Mouse (Mus musculus) kidney, adult 2 months (tissue): ENCODE data around the gene Ckap2l. TPM values are rescaled to one million over a fixed set of nuclear protein-coding genes. Genes with fewer than 3 reads are reported as not detected.

Experiments
- DNase-seq: peaks from one replicate; pipeline ENCODE4 v3.0.0; 2021
- H3K27ac ChIP-seq: fragments of 200-500 bp; 2 replicates; pipeline ENCODE4 v1.5.1; 2012; ENCODE audit warnings: low read depth, low read length, control low read depth, inconsistent platforms; ENCODE audit not compliant: insufficient read depth
- H3K27me3 ChIP-seq: fragments of 200-500 bp; replicated peaks from 2 replicates; pipeline ENCODE4 v1.6.1; 2012; ENCODE audit warnings: mild to moderate bottlenecking, moderate library complexity, low read length, inconsistent platforms; ENCODE audit not compliant: control insufficient read depth, insufficient read depth
- H3K36me3 ChIP-seq: fragments of 200-500 bp; 2 replicates; pipeline ENCODE4 v1.6.1; 2012; ENCODE audit warnings: mild to moderate bottlenecking, moderate library complexity, low read length, inconsistent platforms; ENCODE audit not compliant: control insufficient read depth, insufficient read depth
- H3K4me1 ChIP-seq: fragments of 200-500 bp; 2 replicates; pipeline ENCODE4 v1.6.1; 2011; ENCODE audit warnings: low read length; ENCODE audit not compliant: control insufficient read depth, insufficient read depth
- H3K4me3 ChIP-seq: fragments of 200-500 bp; 2 replicates; pipeline ENCODE4 v1.5.1; 2011; ENCODE audit warnings: mild to moderate bottlenecking, low read depth, low read length, control low read depth; ENCODE audit not compliant: insufficient read depth
- CTCF ChIP-seq: fragments of 200-500 bp; conservative IDR thresholded peaks from 2 replicates; pipeline ENCODE4 v1.5.1; 2011; ENCODE audit warnings: low read depth, mild to moderate bottlenecking, control low read depth, low read length, moderate library complexity, mixed read lengths; ENCODE audit not compliant: insufficient read depth, insufficient read length
- POLR2A ChIP-seq: fragments of 200-500 bp; IDR thresholded peaks from one replicate; pipeline ENCODE4 v1.6.1; 2011; ENCODE audit warnings: low read depth, low read length, control low read depth
- WGBS: fragments of 180-500 bp; shearing (Covaris S2); methylation state at CpG from one replicate; pipeline ENCODE4 v1.1.7; 2018; 5-methylcytosine and 5-hydroxymethylcytosine counted together
- polyA plus RNA-seq: library from polyadenylated mRNA; depleted of rRNA; stranded (reverse); fragments of >200 nt; gene quantifications from 2 replicates; pipeline ENCODE4 v1.2.3, GENCODE M21; 2012

Gene Ckap2l
- polyA plus RNA-seq, 1 experiment: 0.13 TPM

- WGBS: 66% methylated on average over 2 of the region's 2 CpGs
- TF ChIP-seq CTCF (no peak), POLR2A (no peak)
- no peaks in the 10 kb centered on the region for H3K27me3 ChIP-seq
These were observed 43.4 kb downstream of the Ckap2l start for GRCm38 (mm10) chr2:129253631-129253970.

GRCm38 (mm10) chr2:129252836-129253630, 44.0 kb downstream of the Ckap2l start:
- DNase-seq: no peak
- 0 out of 2 replicates have a peak, but pooled peaks cover 5% of the 10 kb centered on the region for H3K4me1 ChIP-seq
- no peaks in the 10 kb centered on the region for H3K36me3 ChIP-seq
- TF ChIP-seq POLR2A: no peak
- TF ChIP-seq CTCF: no peak
- H3K4me3 ChIP-seq: no peak overlapping the region
- WGBS: 83% methylated on average over 19 of the region's 19 CpGs
- no peaks in the 10 kb centered on the region for H3K27me3 ChIP-seq
- H3K27ac ChIP-seq: peak overlapping the region; percentile 83

More at GRCm38 (mm10) chr2:129253631-129253970, 43.4 kb downstream of the Ckap2l start:
- Histone ChIP-seq H3K27ac (peak overlapping the region; percentile 83), H3K4me3 (no peak overlapping the region), H3K36me3 (no peaks in the 10 kb centered on the region), H3K4me1 (0 out of 2 replicates have a peak, but pooled peaks cover 5% of the 10 kb centered on the region)
- DNase-seq: peak; percentile 70

GRCm38 (mm10) chr2:129249321-129249720, 47.7 kb downstream of the Ckap2l start:
- 31% methylated on average over 1 of the region's 1 CpGs for WGBS
- no peak overlapping the region for H3K4me3 ChIP-seq
- no peaks in the 10 kb centered on the region for H3K27me3 ChIP-seq
- no peaks in the 10 kb centered on the region for H3K36me3 ChIP-seq
- H3K27ac ChIP-seq: no peak overlapping the region
- H3K4me1 ChIP-seq: peaks cover 16% of the 10 kb centered on the region; the same call in 1 of the 2 replicates
- TF ChIP-seq POLR2A: no peak
- no peak for TF ChIP-seq CTCF
- DNase-seq: no peak

- peak overlapping the region; percentile 48 for H3K4me3 ChIP-seq
- H3K4me1 ChIP-seq: peaks cover 11% of the 10 kb centered on the region; the same call in 1 of the 2 replicates
- DNase-seq: peak; percentile 94
- no peaks in the 10 kb centered on the region for H3K27me3 ChIP-seq
- no peak for TF ChIP-seq POLR2A
- no peak for TF ChIP-seq CTCF
- 70% methylated on average over 7 of the region's 7 CpGs for WGBS
- H3K36me3 ChIP-seq: no peaks in the 10 kb centered on the region
- H3K27ac ChIP-seq: peak overlapping the region; percentile 96
These were observed 49.3 kb downstream of the Ckap2l start for GRCm38 (mm10) chr2:129247707-129248121.

- Histone ChIP-seq H3K36me3 (no peaks in the 10 kb centered on the region), H3K4me1 (peaks cover 18% of the 10 kb centered on the region; the same call in 1 of the 2 replicates), H3K27ac (peak overlapping the region; percentile 96), H3K4me3 (peak overlapping the region; percentile 48; the same call in 1 of the 2 replicates), H3K27me3 (no peaks in the 10 kb centered on the region)
- WGBS: 94% methylated on average over 12 of the region's 12 CpGs
- DNase-seq: no peak
- TF ChIP-seq POLR2A: no peak
- TF ChIP-seq CTCF: no peak
These were observed 50.1 kb downstream of the Ckap2l start for GRCm38 (mm10) chr2:129246924-129247323.

- Histone ChIP-seq H3K36me3 (no peaks in the 10 kb centered on the region), H3K27me3 (no peaks in the 10 kb centered on the region), H3K27ac (peak overlapping the region; percentile 96; the same call in 1 of the 2 replicates), H3K4me1 (peaks cover 18% of the 10 kb centered on the region; the same call in 1 of the 2 replicates), H3K4me3 (no peak overlapping the region)
- TF ChIP-seq POLR2A: no peak
- no peak for TF ChIP-seq CTCF
- DNase-seq: no peak
- 55% methylated on average over 7 of the region's 7 CpGs for WGBS
These were observed 50.6 kb downstream of the Ckap2l start for GRCm38 (mm10) chr2:129246436-129246835.

GRCm38 (mm10) chr2:129245618-129246017, 51.4 kb downstream of the Ckap2l start:
- TF ChIP-seq POLR2A: no peak
- no peak for TF ChIP-seq CTCF
- 38% methylated on average over 5 of the region's 5 CpGs for WGBS
- no peaks in the 10 kb centered on the region for H3K27me3 ChIP-seq
- H3K27ac ChIP-seq: no peak overlapping the region
- H3K4me3 ChIP-seq: no peak overlapping the region
- peaks cover 21% of the 10 kb centered on the region; the same call in 1 of the 2 replicates for H3K4me1 ChIP-seq
- H3K36me3 ChIP-seq: no peaks in the 10 kb centered on the region
- peak; percentile 75 for DNase-seq
